Mouse (Mus musculus): ENCODE data around the gene Trim25.

DNA sequence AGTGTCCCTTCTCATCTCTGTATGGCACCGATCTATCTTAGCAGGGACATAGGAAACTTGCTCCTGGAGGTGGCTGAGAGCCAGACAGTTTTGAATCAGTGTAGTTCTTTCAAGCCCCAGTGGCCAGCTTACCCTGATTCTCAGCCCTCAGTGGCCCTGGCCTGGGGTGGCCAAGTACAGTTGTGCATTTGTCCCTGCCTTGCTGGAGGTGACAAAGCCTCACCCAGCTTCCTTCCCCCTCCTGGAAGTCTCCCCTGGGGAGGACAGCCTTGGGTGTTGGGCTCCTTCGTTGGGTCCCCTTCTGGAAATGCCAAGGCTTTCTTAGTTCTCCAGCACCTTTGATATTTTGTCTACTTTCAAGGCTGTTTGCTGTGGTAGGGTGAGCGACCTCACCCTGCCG is 4.5 kb downstream of the Trim25 start:
- TF ChIP-seq POLR2A (IDR thresholded peaks at IDR 0.05; ENCODE audit: extremely low read depth, insufficient read depth, low read length) (no peak), CTCF (IDR thresholded peaks at IDR 0.05; ENCODE audit: low read depth, low read length) (no peak)

Data from liver, adult 2 months (tissue).